9 mouse cellular contexts compared by ENCODE assay signal in genomic region chr9:43237111-43237775, GRCm38 (mm10). TPM values are rescaled to one million over a fixed set of nuclear protein-coding genes. Genes with fewer than 3 reads are reported as not detected.
DNase-seq lines count a peak whose midpoint lies in the region; ATAC-seq and TF ChIP-seq lines count a peak whose summit lies in the region.
"Had no signal": no experiment of that assay in that cellular context is flagged by ENCODE, and none has a peak within 500 bp of the region (broad histone marks: within the 10 kb centered on the region; RNA-seq: fewer than 3 reads in every experiment).

No protein-coding gene starts in this region.

- H3ac ChIP-seq in C2C12 (ENCODE audit: control insufficient read depth, insufficient read length, low read depth): no peak overlapping the region

- H3K4me1 ChIP-seq in heart, embryonic 13.5 days: peaks cover 74% of the 10 kb centered on the region
- peaks cover 92% of the 10 kb centered on the region for H3K4me1 ChIP-seq in embryonic facial prominence, embryonic 10.5 days
- peaks cover 62% of the 10 kb centered on the region for H3K4me1 ChIP-seq in limb, embryonic 15.5 days
- H3K4me1 ChIP-seq in midbrain, postnatal 0 days (ENCODE audit: insufficient read depth, low read length): peaks cover 4% of the 10 kb centered on the region; the same call in 1 of the 2 replicates

- H3K79me3 ChIP-seq in C2C12 (ENCODE audit: low read depth): peaks cover 52% of the 10 kb centered on the region

- ATAC-seq in heart, embryonic 13.5 days (ENCODE audit: extremely low read depth, insufficient number of reproducible peaks, low FRiP score, low TSS enrichment): no peak
- no peak for ATAC-seq in limb, embryonic 15.5 days (ENCODE audit: insufficient number of reproducible peaks, low FRiP score, low TSS enrichment, low read depth)
- ATAC-seq in midbrain, postnatal 0 days (ENCODE audit: low FRiP score): no peak

- WGBS in heart, embryonic 13.5 days: 52% methylated on average over 7 of the region's 7 CpGs
- 44% methylated on average over 7 of the region's 7 CpGs for WGBS in embryonic facial prominence, embryonic 10.5 days
- WGBS in limb, embryonic 15.5 days: 36% methylated on average over 7 of the region's 7 CpGs
- WGBS in midbrain, postnatal 0 days: 58% methylated on average over 7 of the region's 7 CpGs

- peaks cover 4% of the 10 kb centered on the region; the same call in 1 of the 2 replicates for H3K36me3 ChIP-seq in heart, embryonic 13.5 days
- H3K36me3 ChIP-seq in C2C12 (ENCODE audit: control insufficient read depth, insufficient read depth): no peaks in the 10 kb centered on the region
- peaks cover 42% of the 10 kb centered on the region for H3K36me3 ChIP-seq in embryonic facial prominence, embryonic 10.5 days (replicated peaks)
- H3K36me3 ChIP-seq in limb, embryonic 15.5 days: peaks cover 29% of the 10 kb centered on the region; the same call in 1 of the 2 replicates
- H3K36me3 ChIP-seq in midbrain, postnatal 0 days (ENCODE audit: insufficient read depth, low read length): no peaks in the 10 kb centered on the region

- no peaks in the 10 kb centered on the region for H3K27me3 ChIP-seq in heart, embryonic 13.5 days (replicated peaks)
- H3K27me3 ChIP-seq in C2C12 (ENCODE audit: control insufficient read depth, insufficient read depth, insufficient read length): no peaks in the 10 kb centered on the region
- peaks cover 19% of the 10 kb centered on the region for H3K27me3 ChIP-seq in embryonic facial prominence, embryonic 10.5 days (replicated peaks; ENCODE audit: low read depth, poor library complexity, severe bottlenecking)
- H3K27me3 ChIP-seq in limb, embryonic 15.5 days: no peaks in the 10 kb centered on the region
- peaks cover 21% of the 10 kb centered on the region for H3K27me3 ChIP-seq in midbrain, postnatal 0 days (ENCODE audit: insufficient read depth, low read length)

- no peaks in the 10 kb centered on the region for H3K9me3 ChIP-seq in heart, embryonic 13.5 days
- H3K9me3 ChIP-seq in embryonic facial prominence, embryonic 10.5 days: no peaks in the 10 kb centered on the region
- no peaks in the 10 kb centered on the region for H3K9me3 ChIP-seq in limb, embryonic 15.5 days
- H3K9me3 ChIP-seq in midbrain, postnatal 0 days (ENCODE audit: low read length): no peaks in the 10 kb centered on the region

- no peak overlapping the region for H3K27ac ChIP-seq in heart, embryonic 13.5 days (replicated peaks)
- H3K27ac ChIP-seq in embryonic facial prominence, embryonic 10.5 days (replicated peaks): peak overlapping the region; percentile 91; the same call in 1 of the 2 replicates
- no peak overlapping the region for H3K27ac ChIP-seq in limb, embryonic 15.5 days
- H3K27ac ChIP-seq in midbrain, postnatal 0 days (ENCODE audit: low read depth, low read length): no peak overlapping the region

- intact Hi-C loops in heart, postnatal 25 days (cut with DNase I): no loop called here

- no peak for TF ChIP-seq CTCF in C2C12 (IDR thresholded peaks at IDR 0.05; ENCODE audit: control insufficient read depth, insufficient read depth, insufficient read length)
- TF ChIP-seq CTCF in midbrain, postnatal 0 days (IDR thresholded peaks at IDR 0.05): no peak

- H3K4me3 ChIP-seq in heart, embryonic 13.5 days: peak overlapping the region; percentile 92
- peak overlapping the region; percentile 75 for H3K4me3 ChIP-seq in C2C12 (ENCODE audit: insufficient read depth, poor library complexity, severe bottlenecking)
- peak overlapping the region; percentile 82 for H3K4me3 ChIP-seq in embryonic facial prominence, embryonic 10.5 days
- H3K4me3 ChIP-seq in limb, embryonic 15.5 days: peak overlapping the region; percentile 98
- no peak overlapping the region for H3K4me3 ChIP-seq in midbrain, postnatal 0 days (ENCODE audit: low read depth, low read length)

- peaks cover 73% of the 10 kb centered on the region for H3K79me2 ChIP-seq in C2C12 (ENCODE audit: control insufficient read depth, insufficient read depth)

- DNase-seq in heart, postnatal 25 days (ENCODE audit: low spot score): no peak
- DNase-seq in embryonic facial prominence, embryonic 10.5 days (ENCODE audit: low spot score): no peak
- DNase-seq in thymus, adult 18-20 months: no peak
- DNase-seq in left cerebral cortex, adult 18-20 months (ENCODE audit: low spot score in 2 of 2): no peak
- DNase-seq in midbrain, postnatal 0 days (ENCODE audit: low spot score): no peak
- DNase-seq: lung, postnatal 10 days had no signal

- H3K4me2 ChIP-seq in heart, embryonic 13.5 days: peak overlapping the region; percentile 75
- H3K4me2 ChIP-seq in limb, embryonic 15.5 days: peak overlapping the region; percentile 71
- H3K4me2 ChIP-seq in midbrain, postnatal 0 days (ENCODE audit: low read depth, low read length, poor library complexity, severe bottlenecking): no peak overlapping the region

- peak overlapping the region; percentile 93 for H3K9ac ChIP-seq in heart, embryonic 13.5 days
- H3K9ac ChIP-seq in limb, embryonic 15.5 days: no peak overlapping the region
- no peak overlapping the region for H3K9ac ChIP-seq in midbrain, postnatal 0 days (replicated peaks; ENCODE audit: low read length, poor library complexity, severe bottlenecking)

TF ChIP-seq in C2C12, 6 proteins besides CTCF, POLR2A, EP300 and RAD21:
- TF ChIP-seq MYOG (IDR thresholded peaks at IDR 0.05; ENCODE audit: control insufficient read depth, extremely low read depth, insufficient read length) (no peak), MAX (IDR thresholded peaks at IDR 0.05) (no peak), FOSL1 (IDR thresholded peaks at IDR 0.05; ENCODE audit: insufficient read depth, low read length, poor library complexity, severe bottlenecking) (no peak), CEBPB (IDR thresholded peaks at IDR 0.05; ENCODE audit: low read depth) (no peak), MYOD1 (IDR thresholded peaks at IDR 0.05; ENCODE audit: control insufficient read depth, insufficient read length, low read depth) (no peak), USF1 (IDR thresholded peaks at IDR 0.05; ENCODE audit: low read depth) (no peak)

RNA-seq across cellular contexts. Expression of gene Oaf, which starts 2.5 kb away (rescaled TPM):
- polyA plus RNA-seq in heart, embryonic 13.5 days (2015; fragmentation: Nextera tagmentation; extraction: Ambion mirVana): 28.0 and 29.7 TPM in 2 replicates
- total RNA-seq in heart, postnatal 25 days (2021): 10 to 100 TPM in 1 of 2 experiments, 1 to 10 TPM in 1; 9.4 to 14.8 TPM
- 86.9 TPM for polyA plus RNA-seq in C2C12 (2012; fragmentation: generic; extraction: Trizol)
- polyA plus RNA-seq in embryonic facial prominence, embryonic 10.5 days (2016; fragmentation: Nextera tagmentation; extraction: Ambion mirVana): 55.2 and 57.0 TPM in 2 replicates
- 78.4 and 102 TPM in 2 replicates for polyA plus RNA-seq in limb, embryonic 15.5 days (2015; fragmentation: Nextera tagmentation; extraction: Ambion mirVana)
- 10 to 100 TPM; 15.2 to 17.9 TPM for total RNA-seq in left cerebral cortex, adult 18-20 months (2021)
- 4.7 and 4.9 TPM in 2 replicates for total RNA-seq in midbrain, postnatal 0 days (2014; rRNA removed)
- 4.5 and 4.7 TPM in 2 replicates for polyA plus RNA-seq in midbrain, postnatal 0 days (2015; fragmentation: Nextera tagmentation; extraction: Ambion mirVana)

RNA-seq across cellular contexts. Expression of gene Pou2f3, which starts 27.1 kb away (rescaled TPM):
- polyA plus RNA-seq in heart, embryonic 13.5 days (2015; fragmentation: Nextera tagmentation; extraction: Ambion mirVana): not detected in 2 replicates
- under 1 TPM in 1 of 2 experiments, not detected in 1; 0.11 TPM for total RNA-seq in heart, postnatal 25 days (2021)
- not detected for polyA plus RNA-seq in C2C12 (2012; fragmentation: generic; extraction: Trizol)
- not detected in 2 replicates for polyA plus RNA-seq in embryonic facial prominence, embryonic 10.5 days (2016; fragmentation: Nextera tagmentation; extraction: Ambion mirVana)
- polyA plus RNA-seq in limb, embryonic 15.5 days (2015; fragmentation: Nextera tagmentation; extraction: Ambion mirVana): 10.2 and 11.8 TPM in 2 replicates
- under 1 TPM; 0.21 to 0.37 TPM for total RNA-seq in left cerebral cortex, adult 18-20 months (2021)
- total RNA-seq in midbrain, postnatal 0 days (2014; rRNA removed): 0.16 TPM in 1 of 2 replicates, not detected in the other
- polyA plus RNA-seq in midbrain, postnatal 0 days (2015; fragmentation: Nextera tagmentation; extraction: Ambion mirVana): not detected in 2 replicates

Comparison
In these comparisons a context has a peak if more than half of its experiments do, and no peak if none do; other contexts are left out.
1. RNA of gene Pou2f3, which starts 27.1 kb away (polyA plus RNA-seq): 10.2 to 11.8 TPM in limb, embryonic 15.5 days; not detected in midbrain, postnatal 0 days, not detected in heart, embryonic 13.5 days, not detected in embryonic facial prominence, embryonic 10.5 days and not detected in C2C12 (single experiment); every median in the first group is over 10 times any median in the second.